Mouse (Mus musculus): Measurements from ENCODE around the gene Map3k7cl. TPM values are rescaled to one million over a fixed set of nuclear protein-coding genes. Genes with fewer than 3 reads are reported as not detected.

Gene Map3k7cl
- polyA plus RNA-seq, 3 experiments from 2014 or later = not detected

DNA sequence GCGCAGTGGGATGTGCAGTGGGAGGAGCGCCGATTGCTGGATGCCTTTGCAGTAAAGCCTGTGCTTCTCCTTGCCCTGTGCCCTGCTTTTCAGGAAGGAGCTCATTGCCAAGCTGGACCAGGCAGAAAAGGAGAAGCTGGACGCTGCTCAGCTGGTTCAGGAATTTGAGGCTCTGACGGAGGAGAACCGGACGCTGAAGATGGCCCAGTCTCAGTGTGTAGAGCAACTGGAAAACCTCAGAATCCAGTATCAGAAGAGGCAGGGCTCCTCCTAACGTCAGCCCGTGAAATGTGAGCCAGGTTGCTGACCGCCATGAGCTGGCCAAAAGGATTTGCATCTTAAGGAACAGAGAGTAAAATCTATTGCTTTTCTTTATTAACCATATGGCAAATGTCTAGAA is 41.0 kb downstream of the Map3k7cl start:
- ATAC-seq = no peak

GRCm38 (mm10) chr16:87595149-87595548 is 42.0 kb downstream of the Map3k7cl start:
- ATAC-seq = no peak

DNA sequence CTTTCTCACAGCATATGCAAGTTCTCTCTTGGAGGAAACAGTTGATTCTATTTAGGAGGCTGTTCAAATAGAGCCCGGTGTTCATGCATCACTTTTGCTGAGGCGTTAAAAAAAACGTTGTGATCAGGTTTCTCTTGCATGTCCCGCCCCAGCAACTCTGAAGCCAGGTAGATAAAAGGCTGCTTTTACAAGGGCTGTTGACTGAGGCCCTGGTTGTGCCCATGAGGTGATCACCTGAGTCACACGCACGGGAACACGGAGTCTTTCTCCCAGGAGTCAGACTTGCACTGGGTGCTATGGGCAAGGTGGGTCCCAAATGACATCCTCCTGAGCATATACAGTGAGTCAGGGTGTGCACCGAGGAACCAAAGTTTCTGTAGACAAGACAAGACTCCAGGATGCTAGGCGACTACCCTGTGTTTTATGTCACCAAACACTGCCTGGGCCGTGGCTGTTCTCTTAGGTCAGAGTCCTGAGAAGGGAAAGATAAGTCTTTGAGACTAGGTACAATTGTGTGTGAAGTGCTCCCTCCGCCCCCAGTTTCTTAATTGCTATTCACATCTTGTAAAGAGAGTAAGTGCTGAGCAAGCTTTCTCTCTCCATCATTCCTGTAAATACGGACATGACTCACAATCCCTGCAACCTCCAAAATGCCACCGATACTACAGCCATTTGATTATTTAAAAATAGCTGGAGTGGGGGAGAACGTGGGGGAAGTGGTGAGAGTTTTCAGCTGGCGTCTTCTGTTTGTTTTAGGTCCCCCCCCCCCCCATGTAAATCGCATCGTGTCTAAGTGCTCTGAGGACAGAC is 49.8 kb downstream of the Map3k7cl start:
- no peak for ATAC-seq

GRCm38 (mm10) chr16:87604002-87604401 is 50.9 kb downstream of the Map3k7cl start:
- no peak for ATAC-seq

GRCm38 (mm10) chr16:87604883-87605282 is 51.8 kb downstream of the Map3k7cl start:
- ATAC-seq = peak; percentile 25

GRCm38 (mm10) chr16:87607383-87607782 is 54.3 kb downstream of the Map3k7cl start:
- no peak for ATAC-seq

GRCm38 (mm10) chr16:87607959-87608358 is 54.8 kb downstream of the Map3k7cl start:
- ATAC-seq = no peak

DNA sequence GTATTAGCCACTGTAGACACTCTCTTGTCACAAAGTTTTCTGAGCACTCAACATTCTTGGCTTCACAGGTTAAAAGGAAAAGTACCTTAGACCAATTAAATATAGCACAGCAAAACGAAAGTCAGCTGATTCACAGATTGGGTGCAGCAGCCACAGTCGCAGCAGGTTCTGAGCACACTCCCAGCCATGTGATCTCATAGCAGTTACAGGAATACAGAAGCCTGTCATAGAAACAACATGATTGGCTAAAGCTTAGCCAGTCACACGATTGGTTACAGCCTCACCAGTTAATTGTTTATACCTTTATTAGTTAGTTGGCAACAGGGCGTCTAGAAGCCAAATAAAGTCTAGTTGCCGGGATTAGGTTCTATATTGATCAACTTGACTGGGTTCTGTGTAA is 57.0 kb downstream of the Map3k7cl start:
- ATAC-seq = no peak

DNA sequence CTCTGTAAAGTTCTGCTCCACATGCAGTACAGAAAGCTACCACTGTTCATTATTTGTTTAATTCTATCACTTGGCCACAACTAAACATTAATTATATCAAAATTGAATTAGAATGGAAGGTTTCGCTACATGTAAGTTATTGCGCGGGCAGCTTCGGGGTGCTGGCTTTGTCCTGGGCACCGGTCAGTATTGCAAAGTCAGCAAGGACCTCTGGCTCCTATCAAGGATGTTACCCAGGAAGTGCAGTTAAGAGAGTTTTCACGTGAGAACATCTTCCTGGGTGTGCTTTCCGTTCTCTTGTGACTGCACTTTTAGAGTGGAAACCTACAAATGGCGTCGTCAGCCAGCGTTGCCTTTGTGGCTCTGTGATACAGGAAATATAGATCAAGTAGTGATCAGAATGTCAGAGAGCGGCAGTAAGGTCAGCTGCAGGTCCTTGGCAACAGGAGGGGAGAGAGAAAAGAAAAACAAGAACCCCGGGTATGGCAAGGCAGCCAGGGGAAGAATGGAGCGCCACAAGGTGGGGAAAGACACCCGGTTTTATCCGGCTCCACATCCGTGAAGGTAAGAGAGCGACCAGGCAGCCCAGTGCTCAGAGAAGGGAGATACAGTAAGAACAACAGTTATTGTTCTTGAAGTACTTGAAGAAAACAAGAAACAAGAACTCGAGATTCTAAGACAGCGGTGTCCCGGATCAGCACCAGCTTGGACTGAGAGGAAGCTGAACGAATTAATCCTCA is 57.6 kb downstream of the Map3k7cl start:
- ATAC-seq = no peak

- no peak for ATAC-seq
These were observed 58.3 kb downstream of the Map3k7cl start for GRCm38 (mm10) chr16:87611420-87611819.

DNA sequence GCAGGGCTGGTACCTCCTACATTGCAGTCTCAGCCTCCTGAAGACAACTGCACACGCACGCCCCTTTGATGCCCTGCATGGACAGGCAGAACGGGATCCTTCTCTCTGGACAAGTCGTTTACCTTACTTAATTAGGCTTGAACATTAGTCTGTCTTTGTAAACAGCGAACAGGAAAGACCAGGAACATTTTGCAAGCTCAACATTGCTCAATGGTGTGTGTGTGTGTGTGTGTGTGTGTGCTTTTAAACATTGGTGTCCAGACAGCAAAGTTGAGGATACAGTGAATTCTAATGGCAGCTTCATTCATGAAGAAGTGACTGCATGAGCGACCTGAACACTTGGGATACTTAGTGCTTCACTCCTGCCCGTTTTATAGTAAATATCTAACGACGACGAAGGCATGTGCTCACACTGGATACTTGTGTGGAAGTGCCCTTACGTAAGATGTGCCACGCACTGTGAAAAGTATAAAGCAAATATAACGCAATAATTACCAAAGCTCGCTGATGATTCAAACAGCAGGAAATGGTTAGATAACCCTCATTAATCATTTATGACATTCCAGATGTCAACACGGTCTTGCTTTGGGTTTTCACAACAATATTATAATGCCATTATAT is 59.2 kb downstream of the Map3k7cl start:
- no peak for ATAC-seq

- ATAC-seq = no peak
These were observed 64.2 kb downstream of the Map3k7cl start for GRCm38 (mm10) chr16:87617377-87617776.

DNA sequence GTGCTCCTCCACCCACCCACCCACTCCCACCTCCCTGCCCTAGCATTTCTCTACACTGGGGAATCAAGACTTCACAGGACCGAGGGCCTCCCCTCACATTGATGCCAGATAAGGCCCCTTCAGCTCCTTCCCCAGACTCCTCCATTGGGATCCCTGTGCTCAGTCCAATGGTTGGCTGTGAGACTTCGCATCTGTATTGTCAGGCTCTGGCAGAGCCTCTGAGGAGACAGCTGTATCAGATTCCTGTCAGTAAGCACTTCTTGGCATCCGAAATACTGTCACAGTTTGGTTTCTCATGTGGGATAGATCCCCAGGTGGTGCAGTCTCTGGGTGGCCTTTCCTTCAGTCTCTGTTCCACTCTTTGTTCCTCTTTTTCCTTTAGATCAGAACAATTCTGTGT is 68.1 kb downstream of the Map3k7cl start:
- ATAC-seq = no peak

- no peak for ATAC-seq
These were observed 70.8 kb downstream of the Map3k7cl start for GRCm38 (mm10) chr16:87623881-87624280.

DNA sequence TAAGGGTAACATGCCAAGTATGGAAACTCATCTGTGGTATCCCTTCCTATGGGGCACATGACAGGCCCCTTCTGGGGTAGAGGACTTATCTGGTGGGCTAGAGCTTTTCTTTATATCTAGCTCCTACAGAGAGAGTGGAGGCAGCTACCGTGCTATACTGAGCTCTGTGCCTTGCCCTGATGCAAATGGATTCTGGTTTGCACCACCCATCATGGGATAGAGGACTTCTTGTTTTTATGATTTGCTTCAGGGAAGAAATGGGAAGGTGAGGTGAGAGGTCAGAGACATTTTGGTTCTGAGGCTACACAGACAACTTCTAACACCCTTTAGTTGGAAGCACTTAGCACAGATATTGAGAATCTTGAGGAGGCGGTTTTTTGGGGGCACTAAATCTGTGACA is 71.8 kb downstream of the Map3k7cl start:
- no peak for ATAC-seq

GRCm38 (mm10) chr16:87625341-87625740 is 72.2 kb downstream of the Map3k7cl start:
- no peak for ATAC-seq

- no peak for ATAC-seq
These were observed 72.7 kb downstream of the Map3k7cl start for GRCm38 (mm10) chr16:87625816-87626215.

GRCm38 (mm10) chr16:87626696-87627095 is 73.6 kb downstream of the Map3k7cl start:
- no peak for ATAC-seq

DNA sequence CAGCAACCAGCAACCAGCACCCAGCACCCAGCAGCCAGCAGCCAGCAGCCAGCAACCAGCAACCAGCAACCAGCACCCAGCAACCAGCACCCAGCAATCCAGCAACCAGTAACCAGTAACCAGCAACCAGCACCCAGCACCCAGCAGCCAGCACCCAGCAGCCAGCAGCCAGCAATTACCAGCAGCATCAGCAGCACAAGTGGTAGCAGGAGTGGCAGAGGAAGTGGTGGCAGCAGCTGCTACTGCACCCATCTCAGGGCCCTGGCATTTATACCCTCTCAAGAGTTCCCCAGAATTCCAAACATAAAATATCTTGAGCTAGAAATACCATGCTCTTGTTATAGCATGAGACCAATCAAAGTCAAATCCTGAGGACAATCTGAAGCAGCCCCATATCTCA is 81.6 kb downstream of the Map3k7cl start:
- no peak for ATAC-seq

- no peak for ATAC-seq
These were observed 82.2 kb downstream of the Map3k7cl start for GRCm38 (mm10) chr16:87635213-87635755.

GRCm38 (mm10) chr16:87635841-87636240 is 82.7 kb downstream of the Map3k7cl start:
- no peak for ATAC-seq

DNA sequence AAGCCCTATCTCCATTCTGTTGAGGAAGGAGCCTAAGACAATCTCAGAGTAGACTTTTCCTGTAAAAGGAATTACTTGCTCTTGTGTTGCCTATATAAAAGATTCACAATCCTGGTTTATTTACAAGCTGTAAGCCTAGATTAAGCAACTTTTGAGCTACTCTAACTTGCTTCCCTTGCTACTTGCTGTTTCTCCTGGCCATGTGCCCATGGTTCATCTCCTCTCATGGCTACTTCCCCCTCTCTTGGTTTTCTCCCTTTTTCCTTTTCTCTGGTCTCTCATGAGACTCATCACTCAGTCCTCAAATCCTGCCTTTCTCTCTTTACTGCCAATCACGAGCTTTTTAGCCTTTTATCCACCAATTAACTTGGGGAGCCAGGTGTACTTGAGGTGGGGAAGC is 85.0 kb downstream of the Map3k7cl start:
- ATAC-seq = no peak

DNA sequence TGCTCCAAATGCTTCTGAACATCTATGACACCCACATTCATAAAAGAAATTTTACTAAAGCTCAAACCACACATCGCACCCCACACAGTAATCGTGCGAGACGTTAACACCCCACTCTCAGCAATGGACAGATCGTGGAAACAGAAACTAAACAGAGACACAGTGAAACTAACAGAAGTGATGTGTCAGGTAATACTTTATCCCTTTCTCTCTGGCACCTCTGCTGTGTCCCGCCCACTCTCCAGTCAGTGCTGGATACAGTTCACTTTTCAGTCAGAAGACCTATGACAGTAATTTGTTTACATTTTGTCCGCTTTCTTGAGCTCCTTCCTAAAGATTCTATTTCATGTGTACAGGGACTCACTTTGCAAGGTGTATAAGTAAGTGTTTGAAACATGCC is 89.1 kb downstream of the Map3k7cl start:
- peak; percentile 50 for ATAC-seq
